Mouse (Mus musculus): Measurements from ENCODE around the gene Banp. TPM values are rescaled to one million over a fixed set of nuclear protein-coding genes. Genes with fewer than 3 reads are reported as not detected.

Gene Banp
- 3.9 TPM for polyA plus RNA-seq (2014; fragmentation: Illumina TruSeq; extraction: RNeasy Lipid Tissue Mini Kit (QIAGEN cat#74804); ENCODE audit: low read depth, low replicate concordance)

DNA sequence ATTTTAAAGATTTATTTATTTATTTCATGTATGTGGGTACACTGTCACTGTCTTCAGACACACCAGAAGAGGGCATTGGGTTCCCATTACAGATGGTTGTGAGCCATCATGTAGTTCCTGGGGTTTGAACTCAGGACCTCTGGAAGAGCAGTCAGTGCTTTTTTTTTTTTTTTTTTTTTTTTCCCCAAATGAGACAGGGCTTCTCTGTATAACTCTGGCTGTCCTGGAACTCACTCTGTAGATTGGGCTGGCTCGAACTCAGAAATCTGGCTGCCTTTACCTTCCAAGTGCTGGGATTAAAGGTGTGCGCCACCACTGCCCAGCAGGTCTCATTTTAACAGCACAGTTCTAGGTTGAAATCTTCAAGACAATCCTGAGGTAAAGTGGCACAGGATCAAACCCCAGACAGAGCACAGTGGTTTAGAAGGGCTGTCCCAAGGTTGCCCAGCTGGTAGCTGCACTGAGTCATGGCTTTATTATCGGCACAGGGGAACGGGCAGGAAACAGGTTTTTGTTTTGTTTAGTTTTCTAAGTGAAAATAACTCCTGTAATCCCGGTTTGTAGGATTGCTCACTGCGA lies at the start of gene Banp:
Gene Banp, plus strand, starts transcription at position 529 of the 579 bp plus-strand sequence.

DNA sequence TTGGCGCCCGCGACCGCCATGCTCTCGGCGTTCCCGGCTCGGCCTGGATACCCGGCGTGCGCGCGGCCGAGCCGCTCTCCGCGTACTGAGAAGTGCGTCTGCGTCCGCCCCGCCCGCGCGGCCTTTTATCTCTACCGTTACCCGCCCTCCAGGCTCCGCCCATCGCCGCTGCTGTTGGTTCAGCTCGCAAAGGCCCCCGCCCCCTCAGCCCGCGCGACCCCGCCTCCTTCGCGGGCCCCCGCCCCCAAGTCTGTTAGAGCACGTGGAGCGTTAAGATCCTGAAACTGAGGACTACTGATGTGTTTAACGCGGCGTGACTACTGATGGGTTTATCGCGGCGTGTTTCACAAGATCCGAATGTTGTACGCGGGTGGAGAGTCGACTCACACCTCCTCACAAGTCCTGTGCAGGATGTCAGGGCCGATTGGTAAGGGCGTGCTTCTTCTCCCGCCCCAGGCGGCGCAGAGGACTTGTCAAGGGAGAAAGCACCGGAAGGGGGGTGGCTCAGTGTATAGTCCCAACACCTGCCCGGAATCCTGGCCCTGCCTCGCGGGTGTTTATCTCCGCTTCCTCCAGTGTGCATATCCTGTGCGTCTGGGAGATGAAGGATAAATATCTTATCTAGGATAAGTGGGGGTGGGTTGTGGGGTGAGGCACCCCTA lies 41.8 kb upstream of the Banp start, which contains the start of gene Slc7a5:
Gene Slc7a5, minus strand, starts transcription at position 108 of the 662 bp plus-strand sequence.

DNA sequence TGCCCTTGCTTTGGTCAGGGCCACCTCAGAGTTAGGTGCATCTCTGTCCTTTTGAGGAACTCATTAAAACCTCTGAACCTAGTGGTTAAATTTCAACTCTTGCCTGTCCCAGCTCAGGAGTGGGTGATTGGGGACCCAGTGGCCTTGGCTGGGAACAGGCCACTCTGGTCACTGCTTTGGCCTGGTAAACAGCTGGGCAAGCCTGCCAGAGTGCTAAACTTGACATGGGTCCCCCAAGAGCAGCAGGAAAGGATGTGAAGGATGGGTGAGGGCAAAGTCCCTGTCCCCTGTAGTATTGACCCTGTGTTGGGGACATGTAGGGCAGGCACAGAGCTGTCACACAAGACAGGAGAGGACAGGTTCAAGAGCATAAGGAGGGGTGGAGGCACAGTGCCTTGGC lies 4.7 kb upstream of the Banp start, which contains the start of gene Car5a:
Gene Car5a, minus strand, starts transcription at position 74 of the 400 bp plus-strand sequence.

Other genes starting within 250 kb of the Banp start
- gene Jph3, start 220.1 kb upstream of the Banp start, polyA plus RNA-seq (2014; fragmentation: Illumina TruSeq; extraction: RNeasy Lipid Tissue Mini Kit (QIAGEN cat#74804); ENCODE audit: low read depth, low replicate concordance) = not detected
- 2.6 TPM for gene Klhdc4, start 120.2 kb upstream of the Banp start, polyA plus RNA-seq (2014; fragmentation: Illumina TruSeq; extraction: RNeasy Lipid Tissue Mini Kit (QIAGEN cat#74804); ENCODE audit: low read depth, low replicate concordance)
- gene Slc7a5, start 42.1 kb upstream of the Banp start, polyA plus RNA-seq (2014; fragmentation: Illumina TruSeq; extraction: RNeasy Lipid Tissue Mini Kit (QIAGEN cat#74804); ENCODE audit: low read depth, low replicate concordance) = 1.4 TPM
- not detected for gene Car5a, start 4.8 kb upstream of the Banp start, polyA plus RNA-seq (2014; fragmentation: Illumina TruSeq; extraction: RNeasy Lipid Tissue Mini Kit (QIAGEN cat#74804); ENCODE audit: low read depth, low replicate concordance)

Measured in sigmoid colon, adult 10 weeks (tissue).